Mouse (Mus musculus): ENCODE measurements around the gene Gm13289. TPM values are rescaled to one million over a fixed set of nuclear protein-coding genes. Genes with fewer than 3 reads are reported as not detected.
"Not testable (repeated sequence)": the region's sequence is repeated elsewhere in the genome, so short reads cannot be mapped to it uniquely, and the experiment has no call there.

Gene Gm13289
- polyA plus RNA-seq, 1 experiment from 2014 or later, result not detected

GRCm38 (mm10) chr4:88762341-88762740 lies 14.4 kb upstream of the Gm13289 start:
- H3K4me2 ChIP-seq (ENCODE audit: low read depth, low read length); H3K27ac ChIP-seq (replicated peaks; ENCODE audit: low read depth, low read length); H3K36me3 ChIP-seq (replicated peaks; ENCODE audit: control insufficient read depth, insufficient read depth, low read depth, low read length); H3K4me1 ChIP-seq (ENCODE audit: control insufficient read depth, insufficient read depth, low read length); ATAC-seq (replicated peaks; ENCODE audit: insufficient number of reproducible peaks, low FRiP score, low TSS enrichment, low read depth); H3K9me3 ChIP-seq (replicated peaks; ENCODE audit: control insufficient read depth, low read length); H3K27me3 ChIP-seq (ENCODE audit: control insufficient read depth, insufficient read depth, low read length); H3K9ac ChIP-seq (replicated peaks; ENCODE audit: low read length); H3K4me3 ChIP-seq (ENCODE audit: low read depth, low read length); DNase-seq (ENCODE audit: low spot score): not testable (repeated sequence)
- WGBS, result 60% methylated on average over 7 of the region's 9 CpGs

GRCm38 (mm10) chr4:88763384-88764018 lies 13.2 kb upstream of the Gm13289 start:
- Histone ChIP-seq H3K4me3 (ENCODE audit: low read depth, low read length) (peak overlapping the region; percentile 25), H3K4me2 (ENCODE audit: low read depth, low read length) (peak overlapping the region; percentile 38)
- not testable (repeated sequence) for ATAC-seq (replicated peaks; ENCODE audit: insufficient number of reproducible peaks, low FRiP score, low TSS enrichment, low read depth); H3K27ac ChIP-seq (replicated peaks; ENCODE audit: low read depth, low read length); H3K36me3 ChIP-seq (replicated peaks; ENCODE audit: control insufficient read depth, insufficient read depth, low read depth, low read length); H3K9me3 ChIP-seq (replicated peaks; ENCODE audit: control insufficient read depth, low read length); H3K27me3 ChIP-seq (ENCODE audit: control insufficient read depth, insufficient read depth, low read length); H3K4me1 ChIP-seq (ENCODE audit: control insufficient read depth, insufficient read depth, low read length); H3K9ac ChIP-seq (replicated peaks; ENCODE audit: low read length)
- DNase-seq (ENCODE audit: low spot score), result peak; percentile 71
- 4% methylated on average over 26 of the region's 42 CpGs for WGBS

DNA sequence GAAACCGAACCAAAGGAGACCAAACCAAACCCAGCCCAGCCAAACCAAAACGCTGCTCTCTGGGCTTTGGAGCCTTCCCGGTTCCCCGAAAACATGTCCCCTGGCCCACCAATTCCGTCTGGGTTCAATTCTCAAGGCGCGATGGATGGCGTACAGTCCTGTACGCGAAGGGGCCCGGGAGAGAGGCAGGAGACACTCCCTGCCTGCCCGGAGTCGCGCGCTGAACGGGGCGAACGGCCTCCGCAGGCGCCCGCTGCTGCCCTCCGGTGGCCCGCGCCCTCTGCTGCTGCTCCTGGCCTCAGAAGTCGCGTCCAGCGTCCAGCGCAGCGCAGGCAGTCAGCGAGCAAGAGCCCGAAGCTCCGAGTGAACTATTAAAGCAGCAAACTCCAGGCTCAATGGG lies 3.2 kb upstream of the Gm13289 start, which contains the start of gene Gm13290:
Gene Gm13290 (plus strand): TSS at position 301 of the 400 bp plus-strand sequence.
- H3K27me3 ChIP-seq (ENCODE audit: control insufficient read depth, insufficient read depth, low read length); H3K4me2 ChIP-seq (ENCODE audit: low read depth, low read length): not testable (repeated sequence)
- no CpG with 5 or more reads among the region's 32 CpGs for WGBS

GRCm38 (mm10) chr4:88779550-88779949 lies 2.8 kb downstream of the Gm13289 start, which contains the start of gene Gm13272:
Gm13272 (plus strand) TSS chr4:88779850.
- WGBS, result no CpG with 5 or more reads among the region's 29 CpGs
- H3K4me2 ChIP-seq (ENCODE audit: low read depth, low read length); H3K4me1 ChIP-seq (ENCODE audit: control insufficient read depth, insufficient read depth, low read length); H3K36me3 ChIP-seq (replicated peaks; ENCODE audit: control insufficient read depth, insufficient read depth, low read depth, low read length); H3K9me3 ChIP-seq (replicated peaks; ENCODE audit: control insufficient read depth, low read length); DNase-seq (ENCODE audit: low spot score); ATAC-seq (replicated peaks; ENCODE audit: insufficient number of reproducible peaks, low FRiP score, low TSS enrichment, low read depth); H3K27me3 ChIP-seq (ENCODE audit: control insufficient read depth, insufficient read depth, low read length); H3K9ac ChIP-seq (replicated peaks; ENCODE audit: low read length); H3K27ac ChIP-seq (replicated peaks; ENCODE audit: low read depth, low read length); H3K4me3 ChIP-seq (ENCODE audit: low read depth, low read length): not testable (repeated sequence)

More for the DNA sequence above, 3.2 kb upstream of the Gm13289 start, which contains the start of gene Gm13290:
- not testable (repeated sequence) for H3K9me3 ChIP-seq (replicated peaks; ENCODE audit: control insufficient read depth, low read length); ATAC-seq (replicated peaks; ENCODE audit: insufficient number of reproducible peaks, low FRiP score, low TSS enrichment, low read depth); DNase-seq (ENCODE audit: low spot score); H3K27ac ChIP-seq (replicated peaks; ENCODE audit: low read depth, low read length); H3K4me3 ChIP-seq (ENCODE audit: low read depth, low read length); H3K36me3 ChIP-seq (replicated peaks; ENCODE audit: control insufficient read depth, insufficient read depth, low read depth, low read length); H3K4me1 ChIP-seq (ENCODE audit: control insufficient read depth, insufficient read depth, low read length); H3K9ac ChIP-seq (replicated peaks; ENCODE audit: low read length)

DNA sequence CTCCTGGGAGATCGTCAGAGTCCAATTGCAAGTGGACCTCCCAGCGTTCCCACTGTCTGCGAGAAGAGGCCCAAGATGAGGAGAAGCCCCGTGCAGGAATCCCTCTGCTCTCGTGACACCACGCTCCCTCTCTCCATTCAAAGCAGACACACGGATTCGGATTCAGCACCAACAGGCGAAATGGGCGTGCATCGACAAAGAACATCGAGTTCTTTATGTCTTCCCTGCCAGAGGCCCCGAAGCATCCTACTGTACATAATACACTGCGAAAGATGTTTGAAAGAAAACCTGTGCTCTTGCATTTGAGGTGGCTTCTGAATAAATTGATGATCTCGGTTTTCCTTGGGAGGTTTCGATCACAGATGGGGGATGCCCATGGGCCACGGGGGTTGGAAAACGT lies 3.6 kb downstream of the Gm13289 start:
- not testable (repeated sequence) for H3K9ac ChIP-seq (replicated peaks; ENCODE audit: low read length); H3K4me2 ChIP-seq (ENCODE audit: low read depth, low read length); H3K36me3 ChIP-seq (replicated peaks; ENCODE audit: control insufficient read depth, insufficient read depth, low read depth, low read length); H3K27me3 ChIP-seq (ENCODE audit: control insufficient read depth, insufficient read depth, low read length); H3K4me3 ChIP-seq (ENCODE audit: low read depth, low read length); ATAC-seq (replicated peaks; ENCODE audit: insufficient number of reproducible peaks, low FRiP score, low TSS enrichment, low read depth); H3K4me1 ChIP-seq (ENCODE audit: control insufficient read depth, insufficient read depth, low read length); H3K9me3 ChIP-seq (replicated peaks; ENCODE audit: control insufficient read depth, low read length); DNase-seq (ENCODE audit: low spot score); H3K27ac ChIP-seq (replicated peaks; ENCODE audit: low read depth, low read length)
- WGBS, result 42% methylated on average over 15 of the region's 18 CpGs

GRCm38 (mm10) chr4:88781831-88782230 lies 5.1 kb downstream of the Gm13289 start, which contains the start of gene Ifnz:
Ifnz (plus strand) TSS chr4:88782131.
- not testable (repeated sequence) for H3K27me3 ChIP-seq (ENCODE audit: control insufficient read depth, insufficient read depth, low read length); ATAC-seq (replicated peaks; ENCODE audit: insufficient number of reproducible peaks, low FRiP score, low TSS enrichment, low read depth); H3K4me2 ChIP-seq (ENCODE audit: low read depth, low read length); H3K36me3 ChIP-seq (replicated peaks; ENCODE audit: control insufficient read depth, insufficient read depth, low read depth, low read length); DNase-seq (ENCODE audit: low spot score); H3K4me1 ChIP-seq (ENCODE audit: control insufficient read depth, insufficient read depth, low read length); H3K27ac ChIP-seq (replicated peaks; ENCODE audit: low read depth, low read length); H3K9me3 ChIP-seq (replicated peaks; ENCODE audit: control insufficient read depth, low read length); H3K9ac ChIP-seq (replicated peaks; ENCODE audit: low read length); H3K4me3 ChIP-seq (ENCODE audit: low read depth, low read length)
- WGBS, result 11% methylated on average over 3 of the region's 7 CpGs

GRCm38 (mm10) chr4:88782335-88782734 lies 5.6 kb downstream of the Gm13289 start:
- not testable (repeated sequence) for H3K9me3 ChIP-seq (replicated peaks; ENCODE audit: control insufficient read depth, low read length); H3K4me1 ChIP-seq (ENCODE audit: control insufficient read depth, insufficient read depth, low read length); H3K4me3 ChIP-seq (ENCODE audit: low read depth, low read length); ATAC-seq (replicated peaks; ENCODE audit: insufficient number of reproducible peaks, low FRiP score, low TSS enrichment, low read depth); H3K27me3 ChIP-seq (ENCODE audit: control insufficient read depth, insufficient read depth, low read length); H3K36me3 ChIP-seq (replicated peaks; ENCODE audit: control insufficient read depth, insufficient read depth, low read depth, low read length); H3K27ac ChIP-seq (replicated peaks; ENCODE audit: low read depth, low read length); H3K9ac ChIP-seq (replicated peaks; ENCODE audit: low read length); H3K4me2 ChIP-seq (ENCODE audit: low read depth, low read length); DNase-seq (ENCODE audit: low spot score)
- WGBS, result 0% methylated on average over 3 of the region's 31 CpGs

DNA sequence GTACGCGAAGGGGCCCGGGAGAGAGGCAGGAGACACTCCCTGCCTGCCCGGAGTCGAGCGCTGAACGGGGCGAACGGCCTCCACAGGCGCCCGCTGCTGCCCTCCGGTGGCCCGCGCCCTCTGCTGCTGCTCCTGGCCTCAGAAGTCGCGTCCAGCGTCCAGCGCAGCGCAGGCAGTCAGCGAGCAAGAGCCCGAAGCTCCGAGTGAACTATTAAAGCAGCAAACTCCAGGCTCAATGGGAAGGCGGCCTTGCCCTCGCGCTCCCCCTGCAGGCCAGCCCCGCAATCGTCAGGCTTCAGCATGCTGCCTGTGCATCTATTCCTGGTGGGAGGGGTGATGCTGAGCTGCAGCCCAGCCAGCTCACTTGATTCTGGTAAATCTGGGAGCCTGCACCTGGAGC lies 8.7 kb downstream of the Gm13289 start, which contains the start of gene Gm13276:
Gene Gm13276 (plus strand): TSS at position 301 of the 400 bp plus-strand sequence.
- H3K36me3 ChIP-seq (replicated peaks; ENCODE audit: control insufficient read depth, insufficient read depth, low read depth, low read length); H3K4me2 ChIP-seq (ENCODE audit: low read depth, low read length); H3K9me3 ChIP-seq (replicated peaks; ENCODE audit: control insufficient read depth, low read length); H3K9ac ChIP-seq (replicated peaks; ENCODE audit: low read length); H3K27me3 ChIP-seq (ENCODE audit: control insufficient read depth, insufficient read depth, low read length); H3K4me1 ChIP-seq (ENCODE audit: control insufficient read depth, insufficient read depth, low read length); H3K4me3 ChIP-seq (ENCODE audit: low read depth, low read length); DNase-seq (ENCODE audit: low spot score); ATAC-seq (replicated peaks; ENCODE audit: insufficient number of reproducible peaks, low FRiP score, low TSS enrichment, low read depth); H3K27ac ChIP-seq (replicated peaks; ENCODE audit: low read depth, low read length): not testable (repeated sequence)
- no CpG with 5 or more reads among the region's 27 CpGs for WGBS
